Mouse (Mus musculus): ENCODE data around the gene Brca1. TPM values are rescaled to one million over a fixed set of nuclear protein-coding genes. Genes with fewer than 3 reads are reported as not detected.

Brca1 gene
- polyA plus RNA-seq, 1 experiment from 2014 or later: 0.42 TPM

DNA sequence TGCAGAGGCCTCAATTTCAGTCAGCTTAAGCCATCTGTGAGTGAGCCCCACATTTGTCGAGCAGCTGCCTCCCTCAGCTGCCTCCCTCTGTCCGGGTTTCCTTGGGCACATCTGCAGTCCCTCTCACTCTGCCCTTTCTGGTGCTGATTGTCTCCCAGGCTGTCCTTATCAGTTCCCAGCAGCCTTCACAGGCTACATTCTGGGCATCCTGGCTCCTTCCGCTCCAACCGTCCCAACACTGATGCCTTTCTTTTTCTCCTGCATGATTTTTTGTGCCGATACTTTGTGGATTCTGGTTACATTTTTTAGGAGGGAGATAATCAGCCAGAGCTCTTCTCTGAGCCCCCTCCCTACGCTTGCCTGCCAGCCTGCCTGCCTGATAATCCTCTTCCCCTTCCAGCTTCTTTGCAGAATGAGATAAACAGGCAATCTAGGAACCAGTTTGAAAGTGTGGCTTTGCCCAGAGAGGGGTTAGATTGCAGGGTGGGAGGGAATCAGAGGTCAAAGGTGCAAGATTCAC lies 66.2 kb downstream of the Brca1 start:
- Histone ChIP-seq H3K9me3 (ENCODE audit: low read length) (no peaks in the 10 kb centered on the region), H3K4me3 (ENCODE audit: low read depth, low read length) (no peak overlapping the region), H3K4me2 (replicated peaks; ENCODE audit: low read depth, low read length) (no peak overlapping the region), H3K27me3 (replicated peaks; ENCODE audit: insufficient read depth, low read length) (no peaks in the 10 kb centered on the region), H3K9ac (replicated peaks; ENCODE audit: low read depth) (no peak overlapping the region), H3K27ac (ENCODE audit: low read length) (no peak overlapping the region), H3K36me3 (ENCODE audit: insufficient read depth, low read length) (no peaks in the 10 kb centered on the region), H3K4me1 (ENCODE audit: insufficient read depth, low read depth, low read length) (no peaks in the 10 kb centered on the region)
- ATAC-seq (no peak), DNase-seq (ENCODE audit: low spot score) (no peak)
- TF ChIP-seq EP300 (IDR thresholded peaks at IDR 0.05): no peak
- no peak for TF ChIP-seq CTCF (IDR thresholded peaks at IDR 0.05)
- 40% methylated on average over 6 of the region's 6 CpGs for WGBS

GRCm38 (mm10) chr11:101484814-101485213 lies 66.9 kb downstream of the Brca1 start:
- no peaks in the 10 kb centered on the region for H3K9me3 ChIP-seq (ENCODE audit: low read length)
- H3K4me2 ChIP-seq (replicated peaks; ENCODE audit: low read depth, low read length): no peak overlapping the region
- WGBS: 76% methylated on average over 7 of the region's 7 CpGs
- no peaks in the 10 kb centered on the region for H3K4me1 ChIP-seq (ENCODE audit: insufficient read depth, low read depth, low read length)
- no peaks in the 10 kb centered on the region for H3K36me3 ChIP-seq (ENCODE audit: insufficient read depth, low read length)
- ATAC-seq: no peak
- no peaks in the 10 kb centered on the region for H3K27me3 ChIP-seq (replicated peaks; ENCODE audit: insufficient read depth, low read length)
- H3K4me3 ChIP-seq (ENCODE audit: low read depth, low read length): no peak overlapping the region
- H3K9ac ChIP-seq (replicated peaks; ENCODE audit: low read depth): no peak overlapping the region
- no peak for TF ChIP-seq EP300 (IDR thresholded peaks at IDR 0.05)
- DNase-seq (ENCODE audit: low spot score): no peak
- no peak overlapping the region for H3K27ac ChIP-seq (ENCODE audit: low read length)

DNA sequence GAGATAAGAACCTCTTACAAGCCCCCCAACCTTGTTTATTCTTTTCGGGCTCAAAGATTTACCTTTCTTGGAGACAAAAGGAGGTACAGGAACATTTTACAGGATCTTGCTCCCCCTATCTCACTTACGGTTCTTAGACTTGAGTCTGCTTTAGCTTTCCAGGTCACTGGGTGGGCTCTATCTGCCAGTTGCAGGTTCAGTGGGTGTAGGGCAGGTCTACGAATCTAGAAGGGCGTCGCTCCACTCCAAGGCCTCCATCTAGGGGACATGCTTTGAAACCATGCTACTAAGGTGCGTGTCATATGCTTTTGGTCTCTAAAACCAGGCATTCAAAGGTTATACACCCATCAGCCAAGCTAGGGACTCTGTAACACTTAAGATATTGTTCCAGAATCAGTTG lies 67.5 kb downstream of the Brca1 start:
- H3K4me1 ChIP-seq (ENCODE audit: insufficient read depth, low read depth, low read length): no peaks in the 10 kb centered on the region
- no peaks in the 10 kb centered on the region for H3K36me3 ChIP-seq (ENCODE audit: insufficient read depth, low read length)
- no peak for TF ChIP-seq CTCF (IDR thresholded peaks at IDR 0.05)
- TF ChIP-seq EP300 (IDR thresholded peaks at IDR 0.05): no peak
- ATAC-seq (no peak), DNase-seq (ENCODE audit: low spot score) (no peak)
- H3K27me3 ChIP-seq (replicated peaks; ENCODE audit: insufficient read depth, low read length): no peaks in the 10 kb centered on the region
- H3K4me2 ChIP-seq (replicated peaks; ENCODE audit: low read depth, low read length): no peak overlapping the region
- H3K4me3 ChIP-seq (ENCODE audit: low read depth, low read length): no peak overlapping the region
- H3K27ac ChIP-seq (ENCODE audit: low read length): no peak overlapping the region
- H3K9me3 ChIP-seq (ENCODE audit: low read length): no peaks in the 10 kb centered on the region
- no peak overlapping the region for H3K9ac ChIP-seq (replicated peaks; ENCODE audit: low read depth)
- WGBS: 59% methylated on average over 6 of the region's 6 CpGs

DNA sequence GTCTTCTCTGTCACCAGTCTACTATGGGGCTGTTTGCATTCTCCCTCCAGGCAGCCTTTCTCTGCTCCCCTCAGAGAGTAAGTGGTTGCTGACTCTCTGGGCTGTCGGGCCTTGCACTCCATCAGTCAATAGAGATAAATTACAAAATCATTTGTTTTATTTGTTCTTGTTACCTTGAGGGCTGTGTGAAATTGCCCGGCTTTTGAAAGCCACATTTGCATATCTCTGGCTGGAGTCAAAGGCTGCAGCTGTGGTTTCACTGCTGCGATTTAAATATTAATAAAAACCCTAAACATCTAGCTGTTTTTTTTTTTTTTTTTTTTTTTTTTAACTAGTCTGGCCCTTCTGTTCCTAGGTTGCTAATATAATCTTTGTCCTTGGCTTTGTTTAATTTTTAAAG lies 68.0 kb downstream of the Brca1 start:
- no peaks in the 10 kb centered on the region for H3K4me1 ChIP-seq (ENCODE audit: insufficient read depth, low read depth, low read length)
- DNase-seq (ENCODE audit: low spot score) (peak; percentile 26), ATAC-seq (no peak)
- no peaks in the 10 kb centered on the region for H3K36me3 ChIP-seq (ENCODE audit: insufficient read depth, low read length)
- H3K9ac ChIP-seq (replicated peaks; ENCODE audit: low read depth): no peak overlapping the region
- no peaks in the 10 kb centered on the region for H3K27me3 ChIP-seq (replicated peaks; ENCODE audit: insufficient read depth, low read length)
- WGBS: 28% methylated on average over 3 of the region's 3 CpGs
- no peak overlapping the region for H3K4me3 ChIP-seq (ENCODE audit: low read depth, low read length)
- TF ChIP-seq CTCF (IDR thresholded peaks at IDR 0.05) (no peak), EP300 (IDR thresholded peaks at IDR 0.05) (no peak)
- H3K27ac ChIP-seq (ENCODE audit: low read length): no peak overlapping the region
- H3K9me3 ChIP-seq (ENCODE audit: low read length): no peaks in the 10 kb centered on the region
- no peak overlapping the region for H3K4me2 ChIP-seq (replicated peaks; ENCODE audit: low read depth, low read length)

DNA sequence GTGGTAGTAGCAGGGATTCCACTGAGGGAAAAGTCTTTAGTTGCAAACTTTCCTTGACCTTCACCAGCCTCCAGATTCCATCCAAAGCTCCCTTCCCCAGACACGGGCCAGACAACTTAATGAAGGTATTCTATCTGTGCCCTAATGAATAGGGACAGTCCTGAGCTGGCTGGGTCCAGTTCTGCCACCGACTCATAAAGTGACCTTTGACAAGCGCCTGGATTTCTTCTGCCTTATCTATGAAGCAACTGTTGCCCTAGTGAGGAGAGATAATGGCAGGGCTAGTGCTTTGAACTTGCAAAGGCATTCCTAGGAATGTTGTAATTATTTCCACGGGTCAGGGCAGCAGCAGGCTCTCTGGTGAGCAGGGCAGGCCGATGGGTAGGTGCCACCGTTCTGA lies 70.8 kb downstream of the Brca1 start:
- DNase-seq (ENCODE audit: low spot score) (no peak), ATAC-seq (no peak)
- WGBS: 24% methylated on average over 6 of the region's 6 CpGs
- Histone ChIP-seq H3K9ac (replicated peaks; ENCODE audit: low read depth) (no peak overlapping the region), H3K27me3 (replicated peaks; ENCODE audit: insufficient read depth, low read length) (no peaks in the 10 kb centered on the region), H3K4me3 (ENCODE audit: low read depth, low read length) (no peak overlapping the region), H3K4me1 (ENCODE audit: insufficient read depth, low read depth, low read length) (no peaks in the 10 kb centered on the region), H3K9me3 (ENCODE audit: low read length) (no peaks in the 10 kb centered on the region), H3K27ac (ENCODE audit: low read length) (no peak overlapping the region), H3K4me2 (replicated peaks; ENCODE audit: low read depth, low read length) (no peak overlapping the region), H3K36me3 (ENCODE audit: insufficient read depth, low read length) (no peaks in the 10 kb centered on the region)
- TF ChIP-seq CTCF (IDR thresholded peaks at IDR 0.05): no peak
- TF ChIP-seq EP300 (IDR thresholded peaks at IDR 0.05): no peak

DNA sequence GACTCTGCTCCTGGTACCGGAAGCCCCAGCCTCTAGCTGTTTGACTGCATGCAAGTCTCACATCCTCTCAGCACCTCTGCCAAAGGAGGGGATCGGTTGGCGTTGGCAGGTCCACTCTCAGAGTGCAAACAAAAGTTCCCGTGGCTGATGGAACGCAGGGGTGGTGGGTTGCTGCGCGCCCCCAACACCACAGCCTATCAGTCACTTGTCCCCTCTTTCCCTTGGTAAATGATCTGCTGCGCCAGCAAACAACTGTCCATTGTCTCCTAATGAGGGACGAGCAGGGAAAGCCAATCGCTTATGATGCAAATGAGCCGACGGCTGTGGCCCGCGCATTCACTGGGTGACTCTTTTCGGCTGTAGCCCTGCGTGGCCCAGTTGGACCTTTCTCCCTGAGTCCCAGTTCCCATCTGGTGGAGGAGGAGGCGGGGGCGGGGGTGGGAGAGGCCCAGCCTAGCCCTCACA lies 72.6 kb downstream of the Brca1 start:
- no peak overlapping the region for H3K9ac ChIP-seq (replicated peaks; ENCODE audit: low read depth)
- DNase-seq (ENCODE audit: low spot score): no peak
- no peaks in the 10 kb centered on the region for H3K9me3 ChIP-seq (ENCODE audit: low read length)
- WGBS: 7% methylated on average over 18 of the region's 18 CpGs
- no peak overlapping the region for H3K27ac ChIP-seq (ENCODE audit: low read length)
- H3K4me2 ChIP-seq (replicated peaks; ENCODE audit: low read depth, low read length): peak overlapping the region; percentile 36; the same call in 1 of the 2 replicates
- H3K36me3 ChIP-seq (ENCODE audit: insufficient read depth, low read length): no peaks in the 10 kb centered on the region
- TF ChIP-seq EP300 (IDR thresholded peaks at IDR 0.05) (no peak), CTCF (IDR thresholded peaks at IDR 0.05) (no peak)
- no peak overlapping the region for H3K4me3 ChIP-seq (ENCODE audit: low read depth, low read length)
- no peaks in the 10 kb centered on the region for H3K27me3 ChIP-seq (replicated peaks; ENCODE audit: insufficient read depth, low read length)
- no peak for ATAC-seq
- no peaks in the 10 kb centered on the region for H3K4me1 ChIP-seq (ENCODE audit: insufficient read depth, low read depth, low read length)

Measured in lung, postnatal 0 days (tissue).